Mouse (Mus musculus) gastrocnemius, postnatal 4 days (tissue): ENCODE data around the gene Dnah2. TPM values are rescaled to one million over a fixed set of nuclear protein-coding genes. Genes with fewer than 3 reads are reported as not detected.

ENCODE experiments used
- DNase-seq, 2 experiments: peaks; one replicate each; pipeline ENCODE4 v3.0.0; 2021 to 2022; ENCODE audit warnings: low spot score in 2 of 2, mixed read lengths in 2 of 2
- total RNA-seq, 2 experiments: library from RNA; stranded (reverse); gene quantifications; 2 replicates each; pipeline ENCODE4 v1.2.3; 2021

The Dnah2 gene
- total RNA-seq, 2 experiments from 2014 or later = 0.47 to 0.93 TPM

GRCm38 (mm10) chr11:69408541-69409377 lies 140.2 kb downstream of the Dnah2 start:
- DNase-seq = peak; percentile 46 to 74

- no peak for DNase-seq
These were observed 141.2 kb downstream of the Dnah2 start for GRCm38 (mm10) chr11:69407724-69408004.

GRCm38 (mm10) chr11:69406867-69407723 lies 141.8 kb downstream of the Dnah2 start:
- no peak for DNase-seq

GRCm38 (mm10) chr11:69406282-69406681 lies 142.6 kb downstream of the Dnah2 start:
- DNase-seq = no peak

GRCm38 (mm10) chr11:69405397-69406200 lies 143.3 kb downstream of the Dnah2 start:
- peak in 1 of 2 experiments; percentile 18 for DNase-seq

GRCm38 (mm10) chr11:69404595-69405396 lies 144.1 kb downstream of the Dnah2 start:
- DNase-seq = peak in 1 of 2 experiments; percentile 18

- peak in 1 of 2 experiments; percentile 21 for DNase-seq
These were observed 145.0 kb downstream of the Dnah2 start for GRCm38 (mm10) chr11:69403691-69404594.

GRCm38 (mm10) chr11:69401987-69402386 lies 146.9 kb downstream of the Dnah2 start:
- DNase-seq = no peak

GRCm38 (mm10) chr11:69401210-69401637 lies 147.7 kb downstream of the Dnah2 start:
- DNase-seq = peak; percentile 62 to 84

- peak in 1 of 2 experiments; percentile 16 for DNase-seq
These were observed 148.6 kb downstream of the Dnah2 start for GRCm38 (mm10) chr11:69400083-69400850.

GRCm38 (mm10) chr11:69399201-69400082 lies 149.5 kb downstream of the Dnah2 start:
- peak; percentile 20 to 25 for DNase-seq

GRCm38 (mm10) chr11:69398486-69399200 lies 150.3 kb downstream of the Dnah2 start:
- DNase-seq = peak in 1 of 2 experiments; percentile 19

GRCm38 (mm10) chr11:69398059-69398458 lies 150.9 kb downstream of the Dnah2 start, which contains the start of gene Tmem88:
Gene Tmem88, minus strand, starts transcription at chr11:69398234.
- peak in 1 of 2 experiments; percentile 24 for DNase-seq

- peak in 1 of 2 experiments; percentile 27 for DNase-seq
These were observed 151.3 kb downstream of the Dnah2 start for GRCm38 (mm10) chr11:69397581-69398057.

- DNase-seq = peak in 1 of 2 experiments; percentile 38
These were observed 152.1 kb downstream of the Dnah2 start for GRCm38 (mm10) chr11:69396772-69397171.

- peak; percentile 86 to 95 for DNase-seq
These were observed 153.1 kb downstream of the Dnah2 start for GRCm38 (mm10) chr11:69395634-69396373.
